Mouse (Mus musculus): ENCODE data around the gene Efna5.

GRCm38 (mm10) chr17:62613232-62613631 lies 267.9 kb downstream of the Efna5 start:
- no peak for TF ChIP-seq CTCF (IDR thresholded peaks at IDR 0.05; ENCODE audit: extremely low read depth, insufficient read length, insufficient replicate concordance, low read depth, low read length)
- no peak for TF ChIP-seq POLR2A (IDR thresholded peaks at IDR 0.05; ENCODE audit: low read depth, low read length)
